Mouse (Mus musculus): ENCODE results near the gene Cyb5rl.

The Cyb5rl gene

GRCm38 (mm10) chr4:107091696-107092095 lies 24.9 kb downstream of the Cyb5rl start:
- Histone ChIP-seq H3K4me1 (replicated peaks; ENCODE audit: low read depth, low read length) (peaks cover 32% of the 10 kb centered on the region), H3K36me3 (ENCODE audit: insufficient read depth, low read length) (no peaks in the 10 kb centered on the region), H3K4me3 (replicated peaks; ENCODE audit: low read length) (no peak overlapping the region), H3K27me3 (ENCODE audit: insufficient read depth, low read length) (peaks cover 17% of the 10 kb centered on the region), H3K9me3 (ENCODE audit: low read length) (no peaks in the 10 kb centered on the region)
- TF ChIP-seq NANOG (IDR thresholded peaks at IDR 0.05; ENCODE audit: borderline replicate concordance, low read length) = no peak
- no peak for TF ChIP-seq POU5F1 (IDR thresholded peaks at IDR 0.05; ENCODE audit: borderline replicate concordance, low read length)
- no peak for TF ChIP-seq CTCF (conservative IDR thresholded peaks at IDR 0.05; ENCODE audit: low read length)

- no peak for TF ChIP-seq NANOG (IDR thresholded peaks at IDR 0.05; ENCODE audit: borderline replicate concordance, low read length)
- no peak for TF ChIP-seq POU5F1 (IDR thresholded peaks at IDR 0.05; ENCODE audit: borderline replicate concordance, low read length)
- TF ChIP-seq CTCF (conservative IDR thresholded peaks at IDR 0.05; ENCODE audit: low read length) = no peak
Measured at GRCm38 (mm10) chr4:107094484-107095187, 27.8 kb downstream of the Cyb5rl start.

GRCm38 (mm10) chr4:107096043-107096442 lies 29.3 kb downstream of the Cyb5rl start:
- Histone ChIP-seq H3K9me3 (ENCODE audit: low read length) (no peaks in the 10 kb centered on the region), H3K27me3 (ENCODE audit: insufficient read depth, low read length) (peaks cover 19% of the 10 kb centered on the region), H3K4me1 (replicated peaks; ENCODE audit: low read depth, low read length) (peaks cover 49% of the 10 kb centered on the region), H3K4me3 (replicated peaks; ENCODE audit: low read length) (no peak overlapping the region), H3K36me3 (ENCODE audit: insufficient read depth, low read length) (no peaks in the 10 kb centered on the region)
- TF ChIP-seq POU5F1 (IDR thresholded peaks at IDR 0.05; ENCODE audit: borderline replicate concordance, low read length) (no peak), NANOG (IDR thresholded peaks at IDR 0.05; ENCODE audit: borderline replicate concordance, low read length) (no peak), CTCF (conservative IDR thresholded peaks at IDR 0.05; ENCODE audit: low read length) (no peak)

More at GRCm38 (mm10) chr4:107094484-107095187, 27.8 kb downstream of the Cyb5rl start:
- Histone ChIP-seq H3K4me3 (replicated peaks; ENCODE audit: low read length) (no peak overlapping the region), H3K27me3 (ENCODE audit: insufficient read depth, low read length) (peaks cover 26% of the 10 kb centered on the region), H3K4me1 (replicated peaks; ENCODE audit: low read depth, low read length) (peaks cover 49% of the 10 kb centered on the region), H3K9me3 (ENCODE audit: low read length) (no peaks in the 10 kb centered on the region), H3K36me3 (ENCODE audit: insufficient read depth, low read length) (no peaks in the 10 kb centered on the region)

- Histone ChIP-seq H3K27me3 (ENCODE audit: insufficient read depth, low read length) (peaks cover 17% of the 10 kb centered on the region), H3K4me1 (replicated peaks; ENCODE audit: low read depth, low read length) (peaks cover 44% of the 10 kb centered on the region), H3K36me3 (ENCODE audit: insufficient read depth, low read length) (no peaks in the 10 kb centered on the region), H3K4me3 (replicated peaks; ENCODE audit: low read length) (peak within 1 kb of the TSS; percentile 56), H3K9me3 (ENCODE audit: low read length) (no peaks in the 10 kb centered on the region)
- no peak for TF ChIP-seq CTCF (conservative IDR thresholded peaks at IDR 0.05; ENCODE audit: low read length)
- no peak for TF ChIP-seq NANOG (IDR thresholded peaks at IDR 0.05; ENCODE audit: borderline replicate concordance, low read length)
- TF ChIP-seq POU5F1 (IDR thresholded peaks at IDR 0.05; ENCODE audit: borderline replicate concordance, low read length) = no peak
Measured at GRCm38 (mm10) chr4:107096841-107097373, 30.1 kb downstream of the Cyb5rl start, which contains the start of gene Cdcp2. TSS of gene Cdcp2 (plus strand) at chr4:107096891.

GRCm38 (mm10) chr4:107097871-107098270 lies 31.1 kb downstream of the Cyb5rl start:
- peak overlapping the region; percentile 56 for H3K4me3 ChIP-seq (replicated peaks; ENCODE audit: low read length)
- no peak for TF ChIP-seq CTCF (conservative IDR thresholded peaks at IDR 0.05; ENCODE audit: low read length)
- no peak for TF ChIP-seq POU5F1 (IDR thresholded peaks at IDR 0.05; ENCODE audit: borderline replicate concordance, low read length)
- no peak for TF ChIP-seq NANOG (IDR thresholded peaks at IDR 0.05; ENCODE audit: borderline replicate concordance, low read length)
- H3K27me3 ChIP-seq (ENCODE audit: insufficient read depth, low read length) = peaks cover 17% of the 10 kb centered on the region
- H3K36me3 ChIP-seq (ENCODE audit: insufficient read depth, low read length) = no peaks in the 10 kb centered on the region
- peaks cover 40% of the 10 kb centered on the region for H3K4me1 ChIP-seq (replicated peaks; ENCODE audit: low read depth, low read length)
- H3K9me3 ChIP-seq (ENCODE audit: low read length) = no peaks in the 10 kb centered on the region

GRCm38 (mm10) chr4:107098375-107098774 lies 31.6 kb downstream of the Cyb5rl start:
- peaks cover 38% of the 10 kb centered on the region for H3K4me1 ChIP-seq (replicated peaks; ENCODE audit: low read depth, low read length)
- no peak overlapping the region for H3K4me3 ChIP-seq (replicated peaks; ENCODE audit: low read length)
- no peaks in the 10 kb centered on the region for H3K36me3 ChIP-seq (ENCODE audit: insufficient read depth, low read length)
- no peaks in the 10 kb centered on the region for H3K9me3 ChIP-seq (ENCODE audit: low read length)
- TF ChIP-seq CTCF (conservative IDR thresholded peaks at IDR 0.05; ENCODE audit: low read length) = no peak
- no peak for TF ChIP-seq NANOG (IDR thresholded peaks at IDR 0.05; ENCODE audit: borderline replicate concordance, low read length)
- no peak for TF ChIP-seq POU5F1 (IDR thresholded peaks at IDR 0.05; ENCODE audit: borderline replicate concordance, low read length)
- H3K27me3 ChIP-seq (ENCODE audit: insufficient read depth, low read length) = peaks cover 17% of the 10 kb centered on the region

- Histone ChIP-seq H3K4me3 (replicated peaks; ENCODE audit: low read length) (no peak overlapping the region), H3K9me3 (ENCODE audit: low read length) (no peaks in the 10 kb centered on the region), H3K36me3 (ENCODE audit: insufficient read depth, low read length) (no peaks in the 10 kb centered on the region), H3K4me1 (replicated peaks; ENCODE audit: low read depth, low read length) (peaks cover 36% of the 10 kb centered on the region), H3K27me3 (ENCODE audit: insufficient read depth, low read length) (peaks cover 17% of the 10 kb centered on the region)
- no peak for TF ChIP-seq CTCF (conservative IDR thresholded peaks at IDR 0.05; ENCODE audit: low read length)
- TF ChIP-seq POU5F1 (IDR thresholded peaks at IDR 0.05; ENCODE audit: borderline replicate concordance, low read length) = no peak
- TF ChIP-seq NANOG (IDR thresholded peaks at IDR 0.05; ENCODE audit: borderline replicate concordance, low read length) = no peak
Measured at GRCm38 (mm10) chr4:107098791-107099525, 32.2 kb downstream of the Cyb5rl start.

GRCm38 (mm10) chr4:107102220-107102619 lies 35.4 kb downstream of the Cyb5rl start:
- Histone ChIP-seq H3K36me3 (ENCODE audit: insufficient read depth, low read length) (no peaks in the 10 kb centered on the region), H3K27me3 (ENCODE audit: insufficient read depth, low read length) (peaks cover 8% of the 10 kb centered on the region), H3K4me1 (replicated peaks; ENCODE audit: low read depth, low read length) (peaks cover 25% of the 10 kb centered on the region), H3K9me3 (ENCODE audit: low read length) (no peaks in the 10 kb centered on the region), H3K4me3 (replicated peaks; ENCODE audit: low read length) (no peak overlapping the region)
- TF ChIP-seq NANOG (IDR thresholded peaks at IDR 0.05; ENCODE audit: borderline replicate concordance, low read length) (no peak), POU5F1 (IDR thresholded peaks at IDR 0.05; ENCODE audit: borderline replicate concordance, low read length) (no peak), CTCF (conservative IDR thresholded peaks at IDR 0.05; ENCODE audit: low read length) (no peak)
